ENCODE assay signal across 8 mouse cellular contexts in the genomic region with DNA sequence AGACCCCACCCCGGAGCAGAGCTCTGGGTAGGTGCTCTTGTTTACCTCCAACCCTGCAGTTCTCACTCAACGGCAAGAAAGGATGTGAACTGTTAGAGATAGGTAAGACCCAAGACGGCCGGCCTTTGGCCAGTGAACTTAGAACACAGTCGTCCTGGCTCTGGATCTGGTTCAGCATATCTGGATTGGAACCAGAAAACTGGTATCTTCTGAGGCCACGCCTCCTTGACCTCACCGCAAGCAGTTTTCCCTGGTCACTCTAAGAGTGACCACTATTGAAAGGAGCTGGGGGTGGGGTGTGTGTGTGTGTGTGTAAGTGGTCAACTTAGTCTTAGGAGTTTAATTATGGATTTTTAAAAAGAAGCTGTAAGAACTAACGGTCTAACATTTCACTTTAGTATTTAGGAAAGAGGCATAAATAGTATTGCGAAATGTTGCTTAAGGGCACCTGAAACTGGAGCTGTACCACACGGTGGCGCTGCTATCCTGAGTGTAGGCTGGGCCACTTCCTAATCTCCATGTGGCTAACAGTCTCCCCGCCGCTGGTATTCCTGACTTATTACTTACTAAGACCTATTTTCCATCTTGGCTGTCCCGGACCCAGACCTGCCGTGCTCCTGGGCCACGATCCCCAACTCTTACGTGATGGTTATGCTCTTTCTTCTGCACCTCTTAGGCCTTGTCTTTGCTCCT. TPM values are rescaled to one million over a fixed set of nuclear protein-coding genes. Genes with fewer than 3 reads are reported as not detected.
DNase-seq lines count a peak whose midpoint lies in the region; ATAC-seq and TF ChIP-seq lines count a peak whose summit lies in the region.

No protein-coding gene starts in this region.

- peak; percentile 35 for DNase-seq in T-cell, adult 2 months (ENCODE audit: low spot score)
- DNase-seq in cerebellum, postnatal 10 days: peak; percentile 91 to 93
- DNase-seq in gastrocnemius, adult 2 months: peak; percentile 87
- peak; percentile 56 for DNase-seq in hindlimb bud, embryonic 11.5 days (ENCODE audit: extremely low spot score, low read depth, low spot score)
- peak; percentile 73 to 78 for DNase-seq in left cerebral cortex, postnatal 25 days (ENCODE audit: low spot score in 2 of 2)
- peak; percentile 70 to 87 for DNase-seq in right cerebral cortex, postnatal 10 days (ENCODE audit: low spot score in 2 of 2)
- DNase-seq in yolk sac, embryonic 10.5 days (ENCODE audit: low spot score): peak; percentile 61

- no peak overlapping the region for H3K27ac ChIP-seq in gastrocnemius, adult 2 months

- peak; percentile 82 for ATAC-seq in megakaryocyte progenitor cell, adult 5-6 weeks (replicated peaks; ENCODE audit: poor library complexity)

- peak overlapping the region; percentile 51 for H3K4me3 ChIP-seq in gastrocnemius, adult 2 months

- peak; percentile 93 for TF ChIP-seq CTCF in gastrocnemius, adult 2 months (IDR thresholded peaks at IDR 0.05)

- intact Hi-C loops in gastrocnemius, adult 2 months (cut with DNase I): loop anchor here (1.0 kb wide), 1 partner anchor 139 kb away; no protein-coding TSS in a partner anchor
- intact Hi-C loops in left cerebral cortex, postnatal 25 days (cut with DNase I): loop anchor here (1.0 to 5.0 kb wide), 4 partner anchors 38 to 139 kb away; no protein-coding TSS in a partner anchor

RNA-seq across cellular contexts. Expression of gene Asgr2, which starts 17.9 kb away (rescaled TPM):
- total RNA-seq in gastrocnemius, adult 2 months (2021): under 1 TPM; 0.22 to 0.31 TPM
- total RNA-seq in left cerebral cortex, postnatal 25 days (2021): not detected
- total RNA-seq in megakaryocyte progenitor cell, adult 5-6 weeks (2015): not detected in 2 replicates
- 0.62 TPM in 1 of 2 replicates, not detected in the other for total RNA-seq in megakaryocyte progenitor cell, adult 5-6 weeks (2017)

RNA-seq across cellular contexts. Expression of gene Asgr1, which starts 20.6 kb away (rescaled TPM):
- total RNA-seq in gastrocnemius, adult 2 months (2021): not detected
- total RNA-seq in left cerebral cortex, postnatal 25 days (2021): 1 to 10 TPM; 1.7 to 3.1 TPM
- not detected in 2 replicates for total RNA-seq in megakaryocyte progenitor cell, adult 5-6 weeks (2015)
- total RNA-seq in megakaryocyte progenitor cell, adult 5-6 weeks (2017): not detected in 2 replicates

RNA-seq across cellular contexts. Expression of gene Mgl2, which starts 55.6 kb away (rescaled TPM):
- 1 to 10 TPM in 1 of 2 experiments, under 1 TPM in 1; 0.94 to 3.3 TPM for total RNA-seq in gastrocnemius, adult 2 months (2021)
- total RNA-seq in left cerebral cortex, postnatal 25 days (2021): under 1 TPM; 0.44 to 0.50 TPM
- total RNA-seq in megakaryocyte progenitor cell, adult 5-6 weeks (2015): 25.7 and 30.7 TPM in 2 replicates
- total RNA-seq in megakaryocyte progenitor cell, adult 5-6 weeks (2017): 29.3 and 36.6 TPM in 2 replicates

RNA-seq across cellular contexts. Expression of gene Dlg4, which starts 57.8 kb away (rescaled TPM):
- 1 to 10 TPM; 3.2 to 5.2 TPM for total RNA-seq in gastrocnemius, adult 2 months (2021)
- total RNA-seq in left cerebral cortex, postnatal 25 days (2021): 100 to 1,000 TPM; 931 to 954 TPM
- total RNA-seq in megakaryocyte progenitor cell, adult 5-6 weeks (2015): 5.8 and 6.7 TPM in 2 replicates
- 3.8 and 4.1 TPM in 2 replicates for total RNA-seq in megakaryocyte progenitor cell, adult 5-6 weeks (2017)

RNA-seq across cellular contexts. Expression of gene Acadvl, which starts 59.3 kb away (rescaled TPM):
- 100 to 1,000 TPM; 266 to 502 TPM for total RNA-seq in gastrocnemius, adult 2 months (2021)
- 10 to 100 TPM; 57.4 to 59.3 TPM for total RNA-seq in left cerebral cortex, postnatal 25 days (2021)
- 28.7 and 45.7 TPM in 2 replicates for total RNA-seq in megakaryocyte progenitor cell, adult 5-6 weeks (2015)
- total RNA-seq in megakaryocyte progenitor cell, adult 5-6 weeks (2017): 43.6 and 49.1 TPM in 2 replicates

Comparison
In these comparisons a context has a peak if more than half of its experiments do, and no peak if none do; other contexts are left out.
1. DNase-seq: peak in every context shown above with its lines; median percentile 92 in cerebellum, postnatal 10 days; 87 in gastrocnemius, adult 2 months; 78 in right cerebral cortex, postnatal 10 days; 76 in left cerebral cortex, postnatal 25 days; 61 in yolk sac, embryonic 10.5 days; 56 in hindlimb bud, embryonic 11.5 days; 35 in T-cell, adult 2 months.
2. RNA of gene Mgl2, which starts 55.6 kb away (total RNA-seq): 25.7 to 36.6 TPM in megakaryocyte progenitor cell, adult 5-6 weeks; 0.94 to 3.3 TPM in gastrocnemius, adult 2 months and 0.44 to 0.50 TPM in left cerebral cortex, postnatal 25 days; every median in the first group is over 4 times any median in the second.